Mouse (Mus musculus) C2C12 (cell line): ENCODE results near the gene Gm20388.

Experiments used
- CTCF ChIP-seq: IDR thresholded peaks from one replicate; pipeline ENCODE4 v1.5.1; 2011; ENCODE audit not compliant: control insufficient read depth, insufficient read depth, insufficient read length
- MAX ChIP-seq: IDR thresholded peaks from one replicate; pipeline ENCODE4 v1.6.1; 2011; ENCODE audit warnings: mild to moderate bottlenecking, control low read depth
- MYOD1 ChIP-seq: IDR thresholded peaks from one replicate; pipeline ENCODE4 v1.6.1; 2011; ENCODE audit warnings: low read depth; ENCODE audit not compliant: control insufficient read depth, insufficient read length
- MYOG ChIP-seq: IDR thresholded peaks from one replicate; pipeline ENCODE4 v1.6.1; 2011; ENCODE audit not compliant: control insufficient read depth, insufficient read length; ENCODE audit errors: extremely low read depth
- USF1 ChIP-seq: IDR thresholded peaks from one replicate; pipeline ENCODE4 v1.6.1; 2011; ENCODE audit warnings: low read depth, mild to moderate bottlenecking, control low read depth, moderate library complexity

DNA sequence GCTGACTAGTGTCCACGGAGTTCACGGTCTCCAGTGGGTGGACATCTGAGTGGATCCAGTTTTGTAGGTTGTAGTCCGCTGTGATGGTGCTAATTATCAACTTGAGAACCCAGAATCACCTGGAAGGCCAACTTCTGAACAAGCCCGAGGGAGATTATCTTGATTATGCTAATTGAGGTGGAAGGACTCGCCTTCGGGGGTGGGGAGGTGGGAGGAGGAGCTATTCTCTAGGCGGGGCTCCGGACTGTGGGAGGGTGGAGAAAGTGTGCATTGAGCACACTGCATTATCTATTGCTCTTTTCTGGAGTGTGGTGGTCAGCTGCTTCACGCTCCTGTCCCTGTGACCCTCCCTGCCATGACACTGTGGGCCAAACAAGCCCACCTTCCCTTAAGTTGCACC is 2961.0 kb downstream of the Gm20388 start:
- no peak for TF ChIP-seq CTCF
- TF ChIP-seq MAX, result no peak
- no peak for TF ChIP-seq MYOG
- no peak for TF ChIP-seq MYOD1
- TF ChIP-seq USF1, result no peak
